Mouse (Mus musculus) myocyte (in vitro differentiated cells): ENCODE measurements around the gene Id3. TPM values are rescaled to one million over a fixed set of nuclear protein-coding genes. Genes with fewer than 3 reads are reported as not detected.

ENCODE experiments used
- H3K27me3 ChIP-seq: one replicate; pipeline ENCODE4 v1.6.1; 2011; ENCODE audit not compliant: control insufficient read depth, insufficient read depth, insufficient read length
- H3K36me3 ChIP-seq: one replicate; pipeline ENCODE4 v1.6.1; 2011; ENCODE audit not compliant: control insufficient read depth, insufficient read depth
- H3K4me2 ChIP-seq: one replicate; pipeline ENCODE4 v1.6.1; 2011; ENCODE audit warnings: low read depth, control low read depth
- H3K4me3 ChIP-seq: one replicate; pipeline ENCODE4 v1.5.1; 2011; ENCODE audit warnings: mild to moderate bottlenecking, control low read depth, moderate library complexity
- H3K79me2 ChIP-seq: one replicate; pipeline ENCODE4 v1.6.1; 2011; ENCODE audit not compliant: control insufficient read depth, insufficient read depth
- H3ac ChIP-seq: one replicate; pipeline ENCODE4 v1.6.1; 2011; ENCODE audit not compliant: control insufficient read depth, insufficient read length
- CEBPB ChIP-seq: IDR thresholded peaks from 2 replicates; pipeline ENCODE4 v1.6.1; 2011; ENCODE audit warnings: mild to moderate bottlenecking, moderate library complexity; ENCODE audit not compliant: poor library complexity, insufficient read depth, severe bottlenecking
- E2F4 ChIP-seq: IDR thresholded peaks from one replicate; pipeline ENCODE4 v1.6.1; 2011; ENCODE audit warnings: mild to moderate bottlenecking, control low read depth, moderate library complexity; ENCODE audit not compliant: insufficient read depth
- MAX ChIP-seq: IDR thresholded peaks from one replicate; pipeline ENCODE4 v1.6.1; 2011; ENCODE audit warnings: low read depth, mild to moderate bottlenecking, control low read depth
- MYOD1 ChIP-seq, 3 experiments: IDR thresholded peaks; one replicate each; pipeline ENCODE4 v1.6.1; 2011; ENCODE audit warnings: control low read depth in 2 of 3, low read depth in 2 of 3, mild to moderate bottlenecking in 2 of 3, moderate library complexity in 1 of 3; ENCODE audit not compliant: insufficient read length in 2 of 3, control insufficient read depth in 1 of 3
- MYOG ChIP-seq, 3 experiments: IDR thresholded peaks; one replicate each; pipeline ENCODE4 v1.6.1; 2011; ENCODE audit warnings: control low read depth in 2 of 3, low read depth in 2 of 3, mild to moderate bottlenecking in 2 of 3; ENCODE audit not compliant: insufficient read length in 2 of 3, control insufficient read depth in 1 of 3, insufficient read depth in 1 of 3
- POLR2A ChIP-seq: IDR thresholded peaks from one replicate; pipeline ENCODE4 v1.6.1; 2011; ENCODE audit warnings: low read depth, mild to moderate bottlenecking, control low read depth, moderate library complexity; ENCODE audit not compliant: insufficient read length
- POLR2AphosphoS2 ChIP-seq: IDR thresholded peaks from one replicate; pipeline ENCODE4 v1.6.1; 2011; ENCODE audit warnings: low read depth, control low read depth; ENCODE audit not compliant: insufficient read length
- REST ChIP-seq: IDR thresholded peaks from one replicate; pipeline ENCODE4 v1.6.1; 2011; ENCODE audit warnings: mild to moderate bottlenecking, control low read depth, moderate library complexity; ENCODE audit not compliant: insufficient read depth, insufficient read length
- SRF ChIP-seq: IDR thresholded peaks from one replicate; pipeline ENCODE4 v1.6.1; 2011; ENCODE audit warnings: low read depth; ENCODE audit not compliant: control insufficient read depth, insufficient read length
- TCF12 ChIP-seq: IDR thresholded peaks from one replicate; pipeline ENCODE4 v1.6.1; 2011; ENCODE audit warnings: mild to moderate bottlenecking, control low read depth; ENCODE audit not compliant: poor library complexity, insufficient read depth, severe bottlenecking
- TCF3 ChIP-seq: IDR thresholded peaks from one replicate; pipeline ENCODE4 v1.6.1; 2011; ENCODE audit warnings: low read depth, control low read depth; ENCODE audit not compliant: insufficient read length
- USF1 ChIP-seq: IDR thresholded peaks from one replicate; pipeline ENCODE4 v1.6.1; 2011; ENCODE audit warnings: low read depth, mild to moderate bottlenecking, control low read depth, moderate library complexity
- polyA plus RNA-seq: library from polyadenylated mRNA; unstranded; fragments of >200 nt; fragmentation: generic; extraction: Trizol; gene quantifications from one replicate; pipeline ENCODE4 v1.2.1, GENCODE M21; 2012; ENCODE audit warnings: missing spikeins

Gene Id3
- 15.2 TPM for polyA plus RNA-seq

- H3ac ChIP-seq, result peak within 1 kb of the TSS; percentile 35
- peak within 1 kb of the TSS; percentile 44 for H3K4me3 ChIP-seq
- H3K27me3 ChIP-seq, result no peaks in the 10 kb centered on the region
- TF ChIP-seq TCF3, result no peak
- peak; percentile 28 for TF ChIP-seq REST
- TF ChIP-seq MYOG (IDR thresholded peaks at IDR 0.05; ENCODE audit: control insufficient read depth in 1 of 3, insufficient read depth in 1 of 3, insufficient read length in 2 of 3, low read depth in 2 of 3), result peak in 1 of 3 experiments; percentile 6
- TF ChIP-seq E2F4, result no peak
- TF ChIP-seq MAX, result no peak
- TF ChIP-seq MYOD1 (IDR thresholded peaks at IDR 0.05; ENCODE audit: control insufficient read depth in 1 of 3, insufficient read length in 2 of 3, low read depth in 2 of 3), result peak in 1 of 3 experiments; percentile 6
- peak; percentile 91 for TF ChIP-seq POLR2A
- peak; percentile 78 for TF ChIP-seq POLR2AphosphoS2
- no peak for TF ChIP-seq CEBPB
- no peak for TF ChIP-seq USF1
- TF ChIP-seq TCF12, result no peak
- TF ChIP-seq SRF, result peak; percentile 5
- peak within 1 kb of the TSS; percentile 99 for H3K4me2 ChIP-seq
- H3K79me2 ChIP-seq, result peaks cover 18% of the 10 kb centered on the region
- no peaks in the 10 kb centered on the region for H3K36me3 ChIP-seq
Observed at GRCm38 (mm10) chr4:136143193-136143976, at the start of gene Id3. Id3 (plus strand) TSS chr4:136143497.

- TF ChIP-seq TCF12 (no peak), MAX (no peak), MYOG (IDR thresholded peaks at IDR 0.05; ENCODE audit: control insufficient read depth in 1 of 3, insufficient read depth in 1 of 3, insufficient read length in 2 of 3, low read depth in 2 of 3) (no peak), REST (no peak), E2F4 (no peak), TCF3 (no peak), CEBPB (no peak), MYOD1 (IDR thresholded peaks at IDR 0.05; ENCODE audit: control insufficient read depth in 1 of 3, insufficient read length in 2 of 3, low read depth in 2 of 3) (no peak), POLR2AphosphoS2 (no peak), USF1 (no peak)
- Histone ChIP-seq H3ac (no peak overlapping the region), H3K4me3 (no peak overlapping the region), H3K79me2 (no peaks in the 10 kb centered on the region), H3K36me3 (no peaks in the 10 kb centered on the region), H3K27me3 (no peaks in the 10 kb centered on the region), H3K4me2 (no peak overlapping the region)
Observed at GRCm38 (mm10) chr4:136094519-136095219, 48.6 kb upstream of the Id3 start.

GRCm38 (mm10) chr4:136095490-136096105 lies 47.7 kb upstream of the Id3 start:
- Histone ChIP-seq H3K4me3 (no peak overlapping the region), H3K79me2 (no peaks in the 10 kb centered on the region), H3K36me3 (no peaks in the 10 kb centered on the region), H3K4me2 (no peak overlapping the region), H3ac (no peak overlapping the region), H3K27me3 (no peaks in the 10 kb centered on the region)
- TF ChIP-seq TCF12, result no peak
- no peak for TF ChIP-seq SRF
- no peak for TF ChIP-seq MAX
- TF ChIP-seq E2F4, result no peak
- TF ChIP-seq CEBPB, result no peak
- TF ChIP-seq TCF3, result no peak
- no peak for TF ChIP-seq MYOD1 (IDR thresholded peaks at IDR 0.05; ENCODE audit: control insufficient read depth in 1 of 3, insufficient read length in 2 of 3, low read depth in 2 of 3)
- no peak for TF ChIP-seq POLR2A
- no peak for TF ChIP-seq MYOG (IDR thresholded peaks at IDR 0.05; ENCODE audit: control insufficient read depth in 1 of 3, insufficient read depth in 1 of 3, insufficient read length in 2 of 3, low read depth in 2 of 3)
- TF ChIP-seq POLR2AphosphoS2, result no peak
- TF ChIP-seq USF1, result no peak
- TF ChIP-seq REST, result no peak

- TF ChIP-seq MYOD1 (IDR thresholded peaks at IDR 0.05; ENCODE audit: control insufficient read depth in 1 of 3, insufficient read length in 2 of 3, low read depth in 2 of 3), result no peak
- no peak for TF ChIP-seq USF1
- TF ChIP-seq REST, result no peak
- no peak for TF ChIP-seq E2F4
- no peak for TF ChIP-seq MAX
- TF ChIP-seq POLR2A, result no peak
- no peak for TF ChIP-seq POLR2AphosphoS2
- TF ChIP-seq MYOG (IDR thresholded peaks at IDR 0.05; ENCODE audit: control insufficient read depth in 1 of 3, insufficient read depth in 1 of 3, insufficient read length in 2 of 3, low read depth in 2 of 3), result no peak
- no peak for TF ChIP-seq TCF12
- TF ChIP-seq CEBPB, result no peak
- TF ChIP-seq SRF, result no peak
- no peaks in the 10 kb centered on the region for H3K36me3 ChIP-seq
- H3ac ChIP-seq, result no peak overlapping the region
- no peaks in the 10 kb centered on the region for H3K27me3 ChIP-seq
- no peak overlapping the region for H3K4me2 ChIP-seq
- H3K4me3 ChIP-seq, result no peak overlapping the region
- no peaks in the 10 kb centered on the region for H3K79me2 ChIP-seq
Observed at GRCm38 (mm10) chr4:136096446-136097113, 46.7 kb upstream of the Id3 start.
